Mouse (Mus musculus) fibroblast of lung, adult 2 months (primary cell): ENCODE measurements around the gene Sobp.

Source experiments
- DNase-seq: peaks from one replicate; pipeline ENCODE4 v3.0.0-alpha.2; 2011; ENCODE audit warnings: low read depth

The Sobp gene

DNA sequence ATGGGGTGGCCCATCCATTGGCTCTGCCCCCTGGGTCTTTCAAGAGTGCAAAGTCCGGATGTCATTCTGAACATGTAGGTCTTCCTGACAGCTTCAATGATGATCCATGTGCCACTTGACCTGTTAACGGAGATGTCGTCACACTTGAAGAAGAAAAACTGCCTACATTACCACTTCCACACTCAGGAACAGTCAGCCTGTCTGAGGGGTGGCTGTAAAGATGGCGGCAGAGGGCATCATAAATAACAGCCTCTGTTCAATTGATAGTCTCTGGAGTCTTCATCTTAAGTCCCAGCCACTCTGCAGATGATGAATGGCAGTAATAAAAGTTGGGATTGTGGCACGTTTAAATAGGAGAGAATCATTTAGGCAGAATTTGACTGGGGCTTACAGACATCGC lies 87.4 kb downstream of the Sobp start:
- no peak for DNase-seq

- DNase-seq, result no peak
These were observed 90.3 kb downstream of the Sobp start for GRCm38 (mm10) chr10:43084087-43084366.

DNA sequence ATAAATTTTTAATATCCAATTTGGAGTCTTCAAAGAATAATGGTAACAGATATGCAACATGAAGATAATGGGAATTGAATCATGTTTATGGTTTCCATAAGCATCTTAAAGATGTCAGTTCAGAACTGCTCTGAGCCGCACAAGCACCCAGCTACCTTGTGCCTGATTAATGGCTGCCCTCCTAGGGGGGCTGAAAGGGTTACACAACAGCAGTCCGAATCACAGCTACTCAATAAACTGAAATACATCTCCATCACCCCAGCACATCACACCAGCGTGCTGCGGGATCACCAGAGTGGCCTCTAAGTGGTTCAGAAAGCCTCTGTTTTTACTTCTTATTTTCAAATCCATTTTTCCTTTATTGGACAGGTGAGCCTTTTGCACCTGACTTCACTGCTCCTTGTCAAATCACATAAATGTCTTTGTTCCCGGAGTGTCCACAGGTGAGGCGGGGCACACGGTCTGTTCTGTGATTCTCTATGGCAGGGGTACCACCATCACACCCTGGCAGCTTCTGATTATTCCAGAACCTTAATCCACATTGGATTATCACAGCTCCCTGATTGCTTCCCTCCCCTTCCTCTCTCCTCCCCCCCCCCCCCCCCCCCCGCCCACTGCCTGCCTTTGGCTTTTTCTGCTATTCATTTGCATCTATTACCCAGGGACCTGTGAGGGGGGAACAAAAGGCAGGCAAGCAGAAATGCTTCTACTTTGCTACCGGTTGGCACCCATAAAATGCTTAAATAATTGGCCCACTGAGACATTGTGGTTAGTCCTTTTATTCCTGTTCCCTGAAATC lies 90.8 kb downstream of the Sobp start:
- DNase-seq, result no peak

GRCm38 (mm10) chr10:43081316-43081715 lies 93.0 kb downstream of the Sobp start:
- peak; percentile 16 for DNase-seq

- no peak for DNase-seq
These were observed 98.7 kb downstream of the Sobp start for GRCm38 (mm10) chr10:43075535-43076152.

- no peak for DNase-seq
These were observed 101.0 kb downstream of the Sobp start for GRCm38 (mm10) chr10:43073281-43073680.

- no peak for DNase-seq
These were observed 103.4 kb downstream of the Sobp start for GRCm38 (mm10) chr10:43070893-43071292.

DNA sequence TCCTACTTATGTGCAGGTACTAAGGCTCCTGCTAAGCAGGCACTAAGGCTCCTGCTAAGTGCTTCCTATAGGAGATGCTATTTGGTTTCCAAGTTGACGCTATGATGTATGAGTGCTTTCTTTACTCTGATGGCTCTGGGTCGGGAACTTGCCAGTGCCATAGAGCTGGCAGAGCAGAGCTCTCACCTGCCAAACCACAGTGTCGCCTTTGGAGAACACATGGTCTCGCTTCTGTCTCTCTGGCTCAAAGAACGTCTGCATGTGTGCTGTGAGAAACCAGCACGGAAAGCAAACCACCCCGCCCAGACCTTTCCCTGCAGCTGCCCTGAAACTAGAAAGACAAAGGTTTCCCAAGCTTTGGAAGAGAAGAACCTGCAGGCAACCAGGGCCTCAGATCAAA lies 109.0 kb downstream of the Sobp start:
- DNase-seq, result no peak

DNA sequence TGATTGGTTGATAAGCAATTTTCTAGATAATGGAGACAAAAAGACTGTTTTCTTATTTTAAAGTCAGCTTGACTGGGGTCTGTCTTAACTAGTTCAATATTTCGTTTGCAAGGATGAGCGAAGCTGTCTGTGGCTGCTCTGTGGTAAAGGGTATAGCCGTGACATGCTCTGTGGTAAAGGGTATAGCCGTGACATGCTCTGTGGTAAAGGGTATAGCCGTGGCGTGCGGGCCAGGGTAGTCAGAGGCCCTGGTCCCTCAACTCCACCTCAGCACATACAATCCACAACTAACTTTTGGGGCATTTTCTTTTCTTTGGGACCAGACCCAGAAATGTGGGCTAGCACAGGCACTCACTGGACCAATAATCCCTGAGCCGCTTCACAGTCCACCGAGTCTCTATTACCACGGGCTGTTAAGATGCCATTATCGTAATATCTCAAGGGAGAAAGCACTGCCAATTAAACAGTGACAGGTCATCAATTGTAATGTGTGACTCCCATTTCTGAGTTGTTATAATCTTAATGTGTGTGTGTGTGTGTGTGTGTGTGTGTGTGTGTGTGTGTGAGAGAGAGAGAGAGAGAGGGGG lies 112.7 kb downstream of the Sobp start:
- DNase-seq, result no peak

DNA sequence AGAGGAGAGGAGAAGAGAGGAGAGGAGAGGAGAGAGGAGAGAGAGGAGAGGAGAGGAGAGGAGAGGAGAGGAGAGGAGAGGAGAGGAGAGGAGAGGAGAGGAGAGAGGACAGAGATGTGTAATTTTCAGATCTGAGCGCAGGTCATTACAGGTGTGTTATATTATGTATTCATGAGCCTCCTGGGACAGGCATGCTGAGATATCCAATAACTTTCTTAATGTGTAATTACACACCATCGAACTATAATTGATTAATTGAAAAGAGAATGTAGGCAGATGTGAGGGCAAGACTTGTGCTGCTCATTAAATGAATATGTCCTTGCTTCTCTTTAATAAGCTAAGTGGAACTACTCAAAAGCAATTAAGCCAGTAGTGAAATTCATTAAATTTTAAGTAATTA lies 118.9 kb downstream of the Sobp start:
- DNase-seq, result no peak

- DNase-seq, result no peak
These were observed 119.6 kb downstream of the Sobp start for GRCm38 (mm10) chr10:43054776-43055175.

DNA sequence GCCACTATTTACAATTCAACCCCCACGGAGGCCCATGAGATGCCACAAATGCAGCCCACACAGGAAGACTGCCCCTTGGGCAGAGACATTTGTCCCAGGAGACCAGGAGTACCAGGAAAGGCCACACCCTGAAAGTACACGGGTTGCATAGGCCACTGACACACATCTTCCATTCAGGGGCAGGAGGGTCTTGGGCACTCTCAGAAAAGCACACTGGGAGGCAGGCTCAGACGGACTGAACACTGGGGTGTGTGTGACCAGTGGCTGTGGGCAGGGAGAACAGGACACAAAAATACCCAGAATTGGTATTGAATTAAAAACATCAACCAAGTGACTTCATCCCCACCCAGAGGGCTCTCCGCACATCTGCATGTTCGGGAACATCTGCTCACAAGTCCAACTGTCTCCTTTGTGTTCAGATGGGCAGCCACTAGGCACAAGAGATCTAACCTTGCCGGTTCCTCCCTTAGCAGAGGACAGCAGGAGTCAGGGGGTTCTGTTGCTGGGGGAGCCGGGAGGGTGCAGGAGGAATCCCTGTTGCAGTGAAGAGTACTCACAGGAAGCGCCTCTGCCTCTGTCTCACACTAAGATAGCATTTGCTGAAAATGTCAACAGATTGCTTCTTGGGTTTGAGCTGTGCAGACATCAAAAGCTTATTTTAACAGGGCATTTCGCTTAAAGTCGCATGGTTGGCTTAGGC lies 120.3 kb downstream of the Sobp start:
- DNase-seq, result no peak

DNA sequence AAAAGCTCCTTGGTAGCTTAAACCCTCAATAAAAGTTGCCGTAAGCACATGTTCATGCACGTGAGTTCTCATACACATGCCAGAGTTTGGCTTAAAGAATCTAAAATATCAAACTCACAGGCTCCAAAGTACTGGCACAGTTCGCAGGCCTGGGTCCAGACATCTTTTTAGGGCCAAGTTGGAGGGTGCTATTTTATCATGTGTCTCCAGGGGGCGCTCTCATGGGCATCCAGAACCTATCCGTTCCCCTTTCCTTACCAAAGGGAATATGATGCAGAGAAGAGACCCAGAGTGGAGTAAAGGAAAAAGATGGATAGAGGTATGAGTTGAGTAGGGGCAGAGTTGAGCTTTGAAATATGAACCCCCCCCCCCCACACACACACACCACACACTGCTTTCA lies 121.9 kb downstream of the Sobp start:
- no peak for DNase-seq

DNA sequence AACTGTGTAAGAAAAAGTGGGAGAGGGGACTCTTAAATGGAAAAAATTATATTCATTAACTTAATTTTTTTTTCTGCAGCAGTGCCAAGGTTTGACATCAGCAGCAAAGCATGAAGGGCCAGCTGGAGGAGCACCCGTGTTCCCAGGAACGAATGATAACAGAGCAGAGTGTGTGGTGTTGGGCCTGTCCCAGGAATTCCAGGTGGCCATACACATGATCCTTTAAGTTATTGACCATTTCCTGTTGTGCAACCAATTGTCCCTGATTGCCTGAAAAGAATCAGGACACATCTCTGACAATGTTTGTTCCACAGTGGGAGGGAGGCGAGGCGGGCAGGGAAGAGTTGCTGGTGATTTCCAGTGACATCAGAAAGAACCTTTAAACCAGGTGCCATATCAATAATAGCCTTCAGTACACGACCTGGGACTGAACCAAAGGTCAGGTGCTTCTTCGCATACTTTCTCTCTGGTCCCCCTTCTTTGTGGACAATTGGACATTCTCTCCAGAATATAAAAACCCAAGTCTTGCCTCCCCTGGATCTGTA lies 126.5 kb downstream of the Sobp start:
- no peak for DNase-seq

DNA sequence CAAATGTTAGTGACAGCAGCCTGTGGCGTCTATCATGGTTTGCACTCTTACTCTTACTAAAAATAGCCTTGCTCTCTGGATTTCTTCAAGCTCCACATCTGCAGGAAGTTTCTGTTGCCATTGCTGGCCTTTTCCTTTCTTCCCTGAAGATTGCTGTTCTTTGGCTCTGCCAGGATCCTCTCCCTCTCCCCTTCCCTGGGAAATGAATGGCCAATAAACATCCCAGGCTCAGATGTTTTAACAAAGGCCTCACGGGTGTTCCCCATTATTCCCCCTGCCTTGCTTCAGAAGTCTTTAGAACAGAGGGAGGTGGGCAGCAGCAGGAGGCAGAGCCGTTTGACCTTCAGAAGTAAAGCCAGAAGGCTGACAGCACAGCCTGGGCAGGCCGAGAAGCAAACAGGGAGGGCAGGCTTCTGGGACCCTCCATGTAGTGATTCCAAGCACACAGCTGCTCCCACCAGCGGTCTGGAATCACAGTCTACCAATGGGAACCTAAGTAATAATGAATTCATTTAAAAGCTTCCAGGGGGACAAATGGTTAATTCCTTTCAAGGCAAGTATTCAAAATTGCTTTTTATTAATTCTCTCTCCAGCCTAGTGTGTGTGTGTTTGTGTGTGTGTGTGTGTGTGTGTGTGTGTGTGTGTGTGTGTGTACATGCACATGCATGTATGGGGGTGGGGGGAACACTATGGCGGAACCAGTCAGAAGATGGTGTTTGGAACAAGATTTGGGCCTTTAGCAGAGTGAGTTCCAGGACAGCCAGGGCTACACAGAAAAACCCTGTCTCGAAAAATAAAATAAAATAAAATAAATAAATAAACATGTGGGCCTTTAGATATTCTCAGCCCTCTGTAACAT lies 130.8 kb downstream of the Sobp start:
- DNase-seq, result no peak

DNA sequence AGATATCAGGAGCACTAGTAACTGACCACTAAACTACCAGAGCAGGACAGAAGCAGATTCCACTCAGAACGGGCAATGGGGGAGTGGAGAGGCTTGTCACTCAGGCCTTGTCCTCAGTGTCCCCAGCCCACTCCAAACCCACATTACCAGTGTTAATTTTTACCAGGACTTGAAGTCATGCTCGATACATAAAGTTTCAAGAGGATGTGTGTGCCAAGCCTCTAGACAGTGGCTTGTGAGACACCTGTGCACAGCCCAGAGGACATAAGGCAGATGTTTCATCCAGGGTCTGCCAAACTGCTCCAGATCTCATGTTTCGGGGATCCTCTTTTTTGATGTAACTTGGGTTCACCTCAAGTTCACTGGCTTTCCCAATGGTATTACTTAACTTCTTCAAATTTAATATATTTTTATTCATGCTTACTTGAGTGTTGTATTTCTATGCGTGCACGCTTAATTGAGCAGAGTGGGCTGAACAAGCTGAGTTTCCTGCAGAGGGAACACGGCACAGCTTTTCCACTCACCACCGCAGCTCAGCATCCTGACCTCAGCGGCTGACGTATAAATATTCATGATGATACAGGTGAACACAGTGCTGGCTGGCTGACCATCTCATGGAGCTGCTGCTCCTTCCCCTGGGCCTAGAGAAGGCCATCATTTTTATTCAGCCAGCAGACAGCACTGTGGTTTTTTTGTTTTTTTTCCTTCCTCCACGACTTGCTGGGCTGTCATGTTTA lies 131.6 kb downstream of the Sobp start:
- DNase-seq, result no peak

DNA sequence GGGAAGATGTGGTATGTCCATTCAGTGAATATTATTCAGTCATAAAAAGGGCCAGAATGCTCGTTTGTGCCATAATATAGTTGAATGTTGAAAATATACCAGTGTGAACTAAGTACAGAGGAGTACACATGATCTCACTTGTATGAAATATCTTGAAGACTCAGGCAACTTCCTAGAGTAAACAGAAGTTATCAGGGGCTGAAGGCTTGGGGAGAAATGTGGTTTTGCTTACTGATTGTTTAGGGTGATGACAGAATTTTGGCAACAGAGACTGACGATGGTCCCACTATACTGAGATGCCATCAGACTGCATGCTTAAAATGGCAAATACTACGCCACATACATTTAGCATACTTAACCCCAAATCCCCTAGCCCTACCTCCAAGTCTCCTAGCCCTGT lies 132.5 kb downstream of the Sobp start:
- no peak for DNase-seq

GRCm38 (mm10) chr10:43037455-43037793 lies 136.9 kb downstream of the Sobp start:
- DNase-seq, result no peak

DNA sequence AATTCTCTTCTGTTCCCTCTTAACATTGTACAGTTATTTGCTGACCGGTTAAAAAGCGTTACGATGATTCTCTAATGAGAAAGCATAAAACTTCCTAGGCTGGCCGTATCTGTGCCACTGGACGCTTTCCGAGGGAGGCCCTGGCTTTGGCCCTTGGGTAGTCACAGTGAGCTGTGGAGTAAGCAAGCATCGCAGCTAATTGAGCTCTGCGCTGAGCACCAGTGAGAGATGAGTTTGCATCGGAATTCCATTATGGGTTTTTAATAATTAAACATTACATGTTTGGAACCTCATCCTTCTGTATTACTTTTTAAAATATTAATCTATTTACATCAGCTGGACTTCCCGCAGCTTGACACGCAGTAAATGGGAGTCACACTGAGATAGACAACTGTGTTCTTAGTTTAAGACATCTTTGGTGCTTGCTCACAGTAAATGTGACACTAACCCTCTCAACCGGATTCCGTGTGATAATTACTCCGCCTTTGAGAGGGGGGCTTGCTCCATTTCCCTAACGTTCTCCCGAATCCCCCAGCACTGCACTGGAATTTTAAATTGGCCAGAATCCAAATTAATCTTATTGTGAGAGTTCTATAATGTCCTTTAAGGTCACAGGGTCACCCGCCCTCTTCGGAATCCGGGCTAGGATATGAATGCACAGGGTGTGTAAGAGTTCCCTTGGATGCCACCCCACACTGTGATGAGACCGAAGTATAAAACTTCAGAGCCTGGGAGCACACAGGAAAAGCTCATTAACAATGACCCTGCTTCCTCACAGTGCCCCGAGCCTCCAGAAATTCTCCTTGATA lies 137.5 kb downstream of the Sobp start:
- no peak for DNase-seq

DNA sequence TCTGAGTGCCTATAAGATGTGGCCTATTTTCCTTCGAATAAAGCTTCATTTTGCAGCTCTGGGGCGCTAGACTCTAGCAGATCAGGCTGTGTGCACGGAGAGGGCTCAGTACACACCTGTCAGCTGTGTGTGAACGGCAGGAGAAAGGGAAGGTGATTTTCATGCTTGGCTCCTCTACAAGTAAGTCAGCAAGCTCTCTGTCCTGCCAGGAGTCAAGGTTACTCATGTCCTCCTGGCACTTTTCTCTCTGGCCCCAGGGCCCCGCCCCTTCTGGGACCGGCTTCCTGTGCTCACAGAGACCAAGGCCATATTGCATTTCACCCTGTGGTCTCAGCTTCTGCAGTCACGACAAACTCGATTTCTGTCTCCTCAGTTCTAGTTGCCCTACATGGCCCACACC lies 138.8 kb downstream of the Sobp start:
- DNase-seq, result no peak
